Mouse (Mus musculus): ENCODE results near the gene Spty2d1. TPM values are rescaled to one million over a fixed set of nuclear protein-coding genes. Genes with fewer than 3 reads are reported as not detected.
A peak's percentile ranks its signal among the peaks of the same experiment; 100 is the strongest.

The Spty2d1 gene
- 8.9 and 9.8 TPM in 2 replicates for polyA plus RNA-seq (2015; fragmentation: Nextera tagmentation; extraction: Ambion mirVana)

DNA sequence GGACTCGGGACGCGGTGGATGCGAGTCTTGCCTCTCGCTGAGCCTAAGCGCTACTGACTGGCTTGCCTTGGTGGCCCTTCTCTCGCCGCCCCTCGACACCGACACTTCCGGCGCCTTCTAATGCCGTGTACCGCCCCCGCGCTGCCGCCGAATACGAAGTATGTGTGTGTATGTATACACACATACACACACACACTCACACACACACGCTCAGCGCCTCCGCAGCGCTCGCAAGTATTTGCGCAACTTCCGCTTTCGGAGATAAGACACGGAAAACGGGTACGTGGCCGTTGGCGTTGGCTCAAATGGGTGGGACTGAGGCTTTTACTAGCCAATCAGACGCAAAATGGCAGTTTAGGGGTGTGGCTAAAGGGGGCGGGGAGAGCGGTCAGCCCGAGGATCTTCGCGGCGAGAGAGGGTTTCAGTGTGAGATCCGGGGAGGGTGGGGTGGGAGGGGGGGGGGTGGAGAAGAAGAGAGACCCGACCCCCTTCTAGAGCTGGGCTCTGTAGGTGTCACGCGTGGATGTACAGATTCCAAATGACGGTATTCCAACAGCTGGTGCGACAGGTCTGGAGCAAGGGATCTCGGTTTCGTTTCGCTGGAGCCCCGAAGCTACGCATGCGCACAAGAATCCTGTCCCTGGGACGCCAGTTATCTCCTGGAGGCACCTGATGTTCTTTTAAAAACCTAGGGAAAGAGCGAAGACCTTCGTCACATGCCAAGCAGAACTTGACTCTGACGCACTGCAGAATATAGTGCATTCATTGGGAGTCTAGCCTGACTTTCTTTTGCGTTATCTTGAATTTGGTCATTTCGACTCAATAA, at the start of gene Spty2d1:
Spty2d1 (minus strand) TSS at position 244 of the 826 bp plus-strand sequence.
- H3K9ac ChIP-seq = peak within 1 kb of the TSS; percentile 82
- H3K9me3 ChIP-seq = no peaks in the 10 kb centered on the region
- peak within 1 kb of the TSS; percentile 89 for H3K27ac ChIP-seq
- peaks cover 39% of the 10 kb centered on the region for H3K4me1 ChIP-seq (replicated peaks)
- WGBS = 2% methylated on average over 57 of the region's 57 CpGs
- peak; percentile 97 for ATAC-seq (ENCODE audit: low FRiP score)
- peak within 1 kb of the TSS; percentile 91 for H3K4me2 ChIP-seq
- peak within 1 kb of the TSS; percentile 68 for H3K4me3 ChIP-seq
- no peaks in the 10 kb centered on the region for H3K27me3 ChIP-seq
- no peaks in the 10 kb centered on the region for H3K36me3 ChIP-seq

GRCm38 (mm10) chr7:47056273-47056672, 48.1 kb upstream of the Spty2d1 start:
- H3K4me3 ChIP-seq = no peak overlapping the region
- H3K4me1 ChIP-seq (replicated peaks) = peaks cover 18% of the 10 kb centered on the region
- no peaks in the 10 kb centered on the region for H3K9me3 ChIP-seq
- H3K9ac ChIP-seq = no peak overlapping the region
- ATAC-seq (ENCODE audit: low FRiP score) = no peak
- no peaks in the 10 kb centered on the region for H3K27me3 ChIP-seq
- 88% methylated on average over 4 of the region's 4 CpGs for WGBS
- H3K4me2 ChIP-seq = no peak overlapping the region
- peaks cover 15% of the 10 kb centered on the region for H3K36me3 ChIP-seq
- no peak overlapping the region for H3K27ac ChIP-seq

- H3K9me3 ChIP-seq = no peaks in the 10 kb centered on the region
- H3K36me3 ChIP-seq = peaks cover 15% of the 10 kb centered on the region
- no peak overlapping the region for H3K27ac ChIP-seq
- H3K27me3 ChIP-seq = no peaks in the 10 kb centered on the region
- no peak overlapping the region for H3K4me3 ChIP-seq
- WGBS = 82% methylated on average over 9 of the region's 9 CpGs
- no peak overlapping the region for H3K9ac ChIP-seq
- H3K4me2 ChIP-seq = no peak overlapping the region
- H3K4me1 ChIP-seq (replicated peaks) = peaks cover 23% of the 10 kb centered on the region
- no peak for ATAC-seq (ENCODE audit: low FRiP score)
Observed at GRCm38 (mm10) chr7:47055744-47056143, 47.5 kb upstream of the Spty2d1 start.

DNA sequence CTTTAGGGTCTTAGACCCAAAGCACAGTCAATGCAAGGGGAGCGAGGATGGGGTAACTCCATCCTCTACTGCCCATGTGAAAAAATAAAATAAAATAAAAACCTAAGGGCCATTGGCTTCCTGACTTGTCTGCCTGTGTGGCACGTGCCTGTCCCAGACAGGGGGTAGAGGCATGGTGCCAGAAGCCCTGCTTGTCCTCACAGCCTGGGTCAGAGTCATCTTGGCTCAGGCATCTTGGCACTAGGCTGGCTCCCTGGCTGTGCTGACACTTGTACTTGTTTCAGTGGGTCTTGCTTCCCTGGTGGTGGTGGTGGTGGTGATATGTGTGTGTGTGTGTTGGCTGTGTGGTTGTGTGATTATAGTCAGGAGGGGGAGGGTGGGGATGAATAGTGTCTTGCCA, 46.5 kb upstream of the Spty2d1 start:
- Histone ChIP-seq H3K4me2 (no peak overlapping the region), H3K9ac (no peak overlapping the region), H3K36me3 (peaks cover 15% of the 10 kb centered on the region), H3K4me3 (no peak overlapping the region), H3K27me3 (no peaks in the 10 kb centered on the region), H3K4me1 (replicated peaks) (peaks cover 27% of the 10 kb centered on the region), H3K27ac (no peak overlapping the region), H3K9me3 (no peaks in the 10 kb centered on the region)
- ATAC-seq (ENCODE audit: low FRiP score) = no peak
- WGBS = 82% methylated on average over 2 of the region's 2 CpGs

- 95% methylated on average over 15 of the region's 15 CpGs for WGBS
Observed at GRCm38 (mm10) chr7:47053287-47053686, 45.1 kb upstream of the Spty2d1 start.

GRCm38 (mm10) chr7:47052276-47052675, 44.1 kb upstream of the Spty2d1 start:
- peaks cover 15% of the 10 kb centered on the region for H3K36me3 ChIP-seq
- ATAC-seq (ENCODE audit: low FRiP score) = no peak
- peak overlapping the region; percentile 81 for H3K4me2 ChIP-seq
- peaks cover 12% of the 10 kb centered on the region for H3K27me3 ChIP-seq
- 39% methylated on average over 3 of the region's 3 CpGs for WGBS
- peak overlapping the region; percentile 82; the same call in 1 of the 2 replicates for H3K4me3 ChIP-seq
- H3K9ac ChIP-seq = peak overlapping the region; percentile 90
- H3K9me3 ChIP-seq = no peaks in the 10 kb centered on the region
- peak overlapping the region; percentile 97; the same call in 1 of the 2 replicates for H3K27ac ChIP-seq
- H3K4me1 ChIP-seq (replicated peaks) = peaks cover 27% of the 10 kb centered on the region

More at GRCm38 (mm10) chr7:47053287-47053686, 45.1 kb upstream of the Spty2d1 start:
- Histone ChIP-seq H3K4me1 (replicated peaks) (peaks cover 27% of the 10 kb centered on the region), H3K36me3 (peaks cover 15% of the 10 kb centered on the region), H3K27ac (no peak overlapping the region), H3K4me3 (no peak overlapping the region), H3K4me2 (no peak overlapping the region), H3K9ac (no peak overlapping the region), H3K27me3 (peaks cover 7% of the 10 kb centered on the region; the same call in 1 of the 2 replicates), H3K9me3 (no peaks in the 10 kb centered on the region)
- no peak for ATAC-seq (ENCODE audit: low FRiP score)

DNA sequence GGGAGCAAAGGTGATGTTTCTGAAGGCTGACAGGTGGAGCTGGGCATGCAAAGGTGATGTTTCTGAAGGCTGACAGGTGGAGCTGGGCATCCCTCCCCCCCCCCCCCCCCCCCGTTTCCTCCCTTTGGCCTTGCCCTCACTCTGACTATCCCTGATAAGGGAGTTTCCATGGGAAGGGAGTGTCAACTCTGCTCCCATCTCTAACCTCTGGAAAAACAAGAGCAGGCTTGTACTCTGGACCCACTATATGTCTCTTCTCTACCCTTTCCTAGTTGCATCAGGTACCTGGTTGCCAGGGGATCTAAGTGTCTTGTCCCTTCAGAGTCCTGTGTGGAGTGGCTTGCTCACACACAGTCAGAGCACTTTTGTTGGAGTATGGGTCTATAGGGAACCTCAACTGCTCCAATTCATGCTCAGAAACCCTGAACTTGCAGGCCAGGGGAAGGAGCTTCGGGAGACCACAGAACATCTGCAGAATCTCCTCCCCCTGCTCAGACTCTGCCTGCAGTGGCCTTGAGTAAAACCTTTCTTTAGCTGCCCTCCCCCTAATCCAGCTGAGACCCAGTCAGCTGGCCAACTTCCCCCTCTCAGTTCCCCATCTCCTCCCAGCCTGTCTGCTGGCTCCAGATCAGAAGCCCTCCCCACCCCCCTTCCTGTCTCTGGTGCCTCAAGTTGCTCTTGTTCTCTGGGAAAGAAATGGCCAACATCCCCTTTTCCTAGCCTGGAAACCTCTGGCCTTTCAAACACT, 43.4 kb upstream of the Spty2d1 start:
- peak overlapping the region; percentile 97; the same call in 1 of the 2 replicates for H3K27ac ChIP-seq
- peak overlapping the region; percentile 82 for H3K4me3 ChIP-seq
- H3K4me2 ChIP-seq = peak overlapping the region; percentile 81
- peaks cover 15% of the 10 kb centered on the region for H3K36me3 ChIP-seq
- H3K9ac ChIP-seq = peak overlapping the region; percentile 90
- WGBS = 19% methylated on average over 2 of the region's 2 CpGs
- peaks cover 27% of the 10 kb centered on the region for H3K4me1 ChIP-seq (replicated peaks)
- H3K9me3 ChIP-seq = no peaks in the 10 kb centered on the region
- peaks cover 12% of the 10 kb centered on the region for H3K27me3 ChIP-seq
- ATAC-seq (ENCODE audit: low FRiP score) = no peak

DNA sequence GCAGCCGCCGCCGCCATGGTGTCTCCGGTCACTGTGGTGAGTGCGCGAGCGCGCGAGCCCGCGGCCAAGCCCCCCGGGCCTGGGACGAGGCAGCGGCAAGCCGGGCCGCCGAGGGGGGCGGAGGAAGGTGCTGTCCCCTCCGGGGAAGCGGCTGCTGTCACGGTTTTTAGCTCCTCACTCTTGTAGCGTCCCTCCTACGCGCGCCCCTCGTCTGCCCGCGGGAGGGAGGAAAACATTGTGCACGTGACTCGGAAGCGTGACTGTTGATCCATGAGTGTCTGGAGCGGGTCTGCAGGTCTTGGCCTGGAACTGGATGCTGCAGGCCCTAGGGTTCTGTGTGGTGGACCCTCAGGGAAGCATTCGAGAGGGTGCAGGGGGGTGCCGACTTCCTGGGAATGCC, 42.6 kb upstream of the Spty2d1 start:
- Histone ChIP-seq H3K27ac (peak overlapping the region; percentile 97), H3K4me2 (peak overlapping the region; percentile 81), H3K27me3 (peaks cover 12% of the 10 kb centered on the region), H3K9ac (peak overlapping the region; percentile 90), H3K9me3 (no peaks in the 10 kb centered on the region), H3K36me3 (peaks cover 15% of the 10 kb centered on the region), H3K4me1 (replicated peaks) (peaks cover 27% of the 10 kb centered on the region), H3K4me3 (peak overlapping the region; percentile 82)
- 2% methylated on average over 26 of the region's 34 CpGs for WGBS
- ATAC-seq (ENCODE audit: low FRiP score) = peak; percentile 81

GRCm38 (mm10) chr7:47050366-47050765, 42.2 kb upstream of the Spty2d1 start, which contains the start of gene Tmem86a:
Gene Tmem86a, plus strand, starts transcription at chr7:47050601.
- peak within 1 kb of the TSS; percentile 97 for H3K27ac ChIP-seq
- H3K27me3 ChIP-seq = peaks cover 12% of the 10 kb centered on the region
- H3K9me3 ChIP-seq = no peaks in the 10 kb centered on the region
- ATAC-seq (ENCODE audit: low FRiP score) = peak; percentile 99
- peaks cover 15% of the 10 kb centered on the region for H3K36me3 ChIP-seq
- peaks cover 27% of the 10 kb centered on the region for H3K4me1 ChIP-seq (replicated peaks)
- peak within 1 kb of the TSS; percentile 82 for H3K4me3 ChIP-seq
- H3K4me2 ChIP-seq = peak within 1 kb of the TSS; percentile 81
- peak within 1 kb of the TSS; percentile 90 for H3K9ac ChIP-seq
- WGBS = 0% methylated on average over 33 of the region's 33 CpGs

DNA sequence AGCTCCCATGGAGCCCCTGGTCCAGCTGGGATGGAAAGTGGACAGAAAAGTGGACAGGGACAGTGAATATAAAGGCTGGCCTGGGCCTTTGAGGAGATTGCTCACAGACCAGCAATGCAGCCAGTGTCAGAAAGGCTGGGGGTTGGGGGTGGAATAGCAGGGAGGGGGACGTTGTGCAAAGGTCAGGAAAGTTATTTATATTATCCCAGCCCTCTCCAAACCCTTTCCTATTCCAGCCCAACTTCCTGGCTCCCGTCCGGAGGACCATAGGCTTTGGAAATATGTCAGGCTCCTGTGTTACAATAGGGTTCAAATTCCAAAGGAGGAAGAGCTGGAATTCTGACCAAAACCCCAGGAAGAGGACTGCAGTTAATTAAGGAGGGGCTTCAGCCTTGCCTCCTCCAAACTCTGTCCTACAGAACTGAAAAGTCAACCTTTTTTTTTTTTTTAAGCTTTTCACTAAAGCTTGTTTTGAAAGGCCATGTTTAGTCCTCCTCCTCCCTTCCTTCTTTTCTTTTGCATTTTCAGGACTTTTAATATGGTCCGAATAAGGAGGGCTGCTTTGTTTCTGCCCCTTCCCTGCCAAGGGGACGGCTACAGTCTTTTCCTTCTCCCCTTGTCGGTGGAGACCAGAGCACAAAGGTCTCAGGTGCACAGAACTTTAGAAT, 34.7 kb upstream of the Spty2d1 start:
- no peak overlapping the region for H3K4me2 ChIP-seq
- H3K27me3 ChIP-seq = peaks cover 3% of the 10 kb centered on the region; the same call in 1 of the 2 replicates
- no peak overlapping the region for H3K4me3 ChIP-seq
- WGBS = 64% methylated on average over 6 of the region's 6 CpGs
- ATAC-seq (ENCODE audit: low FRiP score) = no peak
- H3K27ac ChIP-seq = no peak overlapping the region
- no peaks in the 10 kb centered on the region for H3K9me3 ChIP-seq
- H3K36me3 ChIP-seq = no peaks in the 10 kb centered on the region
- H3K4me1 ChIP-seq (replicated peaks) = peaks cover 6% of the 10 kb centered on the region
- no peak overlapping the region for H3K9ac ChIP-seq

DNA sequence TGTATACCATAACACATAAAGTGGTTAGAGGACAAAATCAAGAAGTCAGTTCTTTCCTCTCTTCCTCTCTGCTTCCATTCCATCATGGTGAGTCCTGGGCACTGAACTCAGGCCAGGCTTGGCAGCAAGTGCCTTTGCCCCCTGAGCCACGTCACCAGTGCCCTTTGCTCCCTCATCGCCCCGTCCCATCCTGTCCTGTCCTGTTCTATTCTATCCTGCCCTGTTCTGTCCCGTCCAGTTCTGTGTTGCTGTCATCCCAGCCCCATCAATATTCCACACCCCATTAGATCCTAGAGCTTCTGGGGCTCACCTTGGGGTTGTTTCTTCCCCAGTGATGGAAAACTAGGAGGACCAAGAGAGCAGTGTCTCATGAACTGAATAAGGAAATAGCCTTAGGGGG, 33.9 kb upstream of the Spty2d1 start:
- Histone ChIP-seq H3K4me1 (replicated peaks) (peaks cover 6% of the 10 kb centered on the region), H3K36me3 (no peaks in the 10 kb centered on the region), H3K9ac (no peak overlapping the region), H3K4me2 (no peak overlapping the region), H3K27me3 (no peaks in the 10 kb centered on the region), H3K4me3 (no peak overlapping the region), H3K27ac (no peak overlapping the region), H3K9me3 (no peaks in the 10 kb centered on the region)
- 69% methylated on average over 4 of the region's 4 CpGs for WGBS
- ATAC-seq (ENCODE audit: low FRiP score) = no peak

- no peak overlapping the region for H3K27ac ChIP-seq
- ATAC-seq (ENCODE audit: low FRiP score) = no peak
- H3K36me3 ChIP-seq = no peaks in the 10 kb centered on the region
- no peaks in the 10 kb centered on the region for H3K9me3 ChIP-seq
- H3K4me2 ChIP-seq = no peak overlapping the region
- peaks cover 6% of the 10 kb centered on the region for H3K4me1 ChIP-seq (replicated peaks)
- no peaks in the 10 kb centered on the region for H3K27me3 ChIP-seq
- H3K9ac ChIP-seq = no peak overlapping the region
- H3K4me3 ChIP-seq = no peak overlapping the region
- 79% methylated on average over 3 of the region's 3 CpGs for WGBS
Observed at GRCm38 (mm10) chr7:47041706-47042105, 33.5 kb upstream of the Spty2d1 start.

All from hindbrain, embryonic 13.5 days (tissue).